21 mouse cellular contexts compared by ENCODE assay signal in genomic region chr2:92494423-92494822, GRCm38 (mm10). TPM values are rescaled to one million over a fixed set of nuclear protein-coding genes. Genes with fewer than 3 reads are reported as not detected.
A peak's percentile ranks its signal among the peaks of the same experiment; 100 is the strongest.
DNase-seq lines count a peak whose midpoint lies in the region; ATAC-seq and TF ChIP-seq lines count a peak whose summit lies in the region.
"Had no signal": no experiment of that assay in that cellular context is flagged by ENCODE, and none has a peak within 500 bp of the region (broad histone marks: within the 10 kb centered on the region; RNA-seq: fewer than 3 reads in every experiment).

No protein-coding gene starts in this region.

- no peaks in the 10 kb centered on the region for H3K9me3 ChIP-seq in intestine, embryonic 14.5 days (ENCODE audit: control insufficient read depth, low read length)
- no peaks in the 10 kb centered on the region for H3K9me3 ChIP-seq in intestine, postnatal 0 days (ENCODE audit: control insufficient read depth)
- no peaks in the 10 kb centered on the region for H3K9me3 ChIP-seq in neural tube, embryonic 14.5 days (ENCODE audit: control insufficient read depth, low read length)
- H3K9me3 ChIP-seq: heart, embryonic 12.5 days; limb, embryonic 13.5 days; liver, embryonic 13.5 days; neural tube, embryonic 12.5 days had no signal

- H3K4me1 ChIP-seq in intestine, embryonic 14.5 days (replicated peaks; ENCODE audit: control insufficient read depth, insufficient read depth, low read length) = peaks cover 10% of the 10 kb centered on the region
- 0 out of 2 replicates have a peak, but pooled peaks cover 4% of the 10 kb centered on the region for H3K4me1 ChIP-seq in intestine, postnatal 0 days (replicated peaks; ENCODE audit: control insufficient read depth, insufficient read depth, low read length)
- H3K4me1 ChIP-seq in neural tube, embryonic 14.5 days (ENCODE audit: control insufficient read depth, insufficient read depth, low read length) = peaks cover 18% of the 10 kb centered on the region
- H3K4me1 ChIP-seq: liver, embryonic 13.5 days had no signal

- no peak overlapping the region for H3K4me2 ChIP-seq in intestine, embryonic 14.5 days (ENCODE audit: low read length)
- no peak overlapping the region for H3K4me2 ChIP-seq in intestine, postnatal 0 days (replicated peaks; ENCODE audit: low read depth)
- no peak overlapping the region for H3K4me2 ChIP-seq in neural tube, embryonic 14.5 days (ENCODE audit: low read depth, low read length)
- H3K4me2 ChIP-seq: heart, embryonic 12.5 days; limb, embryonic 13.5 days; liver, embryonic 13.5 days; lung, embryonic 14.5 days; neural tube, embryonic 12.5 days had no signal

- WGBS in intestine, embryonic 14.5 days = 45% methylated on average over 8 of the region's 8 CpGs
- 47% methylated on average over 8 of the region's 8 CpGs for WGBS in intestine, postnatal 0 days
- 52% methylated on average over 8 of the region's 8 CpGs for WGBS in neural tube, embryonic 14.5 days

- no peak overlapping the region for H3K9ac ChIP-seq in intestine, embryonic 14.5 days (ENCODE audit: low read length)
- no peak overlapping the region for H3K9ac ChIP-seq in intestine, postnatal 0 days (ENCODE audit: low read depth, low read length)
- no peak overlapping the region for H3K9ac ChIP-seq in neural tube, embryonic 14.5 days (replicated peaks; ENCODE audit: low read depth, low read length)
- H3K9ac ChIP-seq: heart, embryonic 12.5 days; limb, embryonic 13.5 days; liver, embryonic 13.5 days; lung, embryonic 14.5 days; neural tube, embryonic 12.5 days had no signal

- ATAC-seq in intestine, embryonic 14.5 days (replicated peaks; ENCODE audit: low FRiP score, low TSS enrichment, low read depth) = no peak
- no peak for ATAC-seq in intestine, postnatal 0 days
- ATAC-seq in megakaryocyte, adult 5-6 weeks (ENCODE audit: poor library complexity, severe bottlenecking) = peak; percentile 67
- ATAC-seq in neural tube, embryonic 14.5 days (ENCODE audit: low read depth) = no peak
- ATAC-seq: forebrain, embryonic 16.5 days; intestine, embryonic 16.5 days had no signal

- H3K27ac ChIP-seq in intestine, embryonic 14.5 days (ENCODE audit: low read depth) = no peak overlapping the region
- H3K27ac ChIP-seq in intestine, postnatal 0 days (ENCODE audit: low read depth, low read length) = no peak overlapping the region
- 0 out of 2 replicates have a peak overlapping the region, but pooled peaks have one; percentile 10 for H3K27ac ChIP-seq in neural tube, embryonic 14.5 days (ENCODE audit: low read depth, low read length)
- H3K27ac ChIP-seq: layer of hippocampus, adult 2 months; limb, embryonic 13.5 days; liver, embryonic 13.5 days; neural tube, embryonic 12.5 days had no signal

- H3K27me3 ChIP-seq in intestine, embryonic 14.5 days (replicated peaks; ENCODE audit: control insufficient read depth, insufficient read depth, low read length) = 0 out of 2 replicates have a peak, but pooled peaks cover 3% of the 10 kb centered on the region
- H3K27me3 ChIP-seq in intestine, postnatal 0 days (replicated peaks; ENCODE audit: control insufficient read depth, insufficient read depth, low read length) = no peaks in the 10 kb centered on the region
- no peaks in the 10 kb centered on the region for H3K27me3 ChIP-seq in neural tube, embryonic 14.5 days (ENCODE audit: control insufficient read depth, insufficient read depth, low read length)

- peak; percentile 49 for DNase-seq in intestine, embryonic 14.5 days (ENCODE audit: low spot score)
- peak; percentile 25 for DNase-seq in thymus, postnatal 14 days
- no peak for DNase-seq in thymus, adult 18-20 months
- DNase-seq in natural killer cell, adult 2 months (ENCODE audit: low spot score in 2 of 2) = no peak
- DNase-seq: adrenal gland, adult 2 months; kidney, postnatal 10 days; layer of hippocampus, postnatal 36 days; liver, embryonic 13.5 days; lung, embryonic 14.5 days; lung, postnatal 36 days; right cerebral cortex, postnatal 25 days had no signal

- no peaks in the 10 kb centered on the region for H3K36me3 ChIP-seq in intestine, embryonic 14.5 days (ENCODE audit: control insufficient read depth, insufficient read depth, low read length)
- no peaks in the 10 kb centered on the region for H3K36me3 ChIP-seq in intestine, postnatal 0 days (ENCODE audit: control insufficient read depth, insufficient read depth)
- H3K36me3 ChIP-seq in neural tube, embryonic 14.5 days (ENCODE audit: control insufficient read depth, insufficient read depth, low read length) = no peaks in the 10 kb centered on the region
- H3K36me3 ChIP-seq: heart, embryonic 12.5 days; limb, embryonic 13.5 days; liver, embryonic 13.5 days; neural tube, embryonic 12.5 days had no signal

- no peak for TF ChIP-seq CTCF in intestine, postnatal 0 days (IDR thresholded peaks at IDR 0.05; ENCODE audit: low read depth)

- no peak overlapping the region for H3K4me3 ChIP-seq in intestine, embryonic 14.5 days (ENCODE audit: low read depth, low read length)
- no peak overlapping the region for H3K4me3 ChIP-seq in intestine, postnatal 0 days (ENCODE audit: low read depth, low read length)
- no peak overlapping the region for H3K4me3 ChIP-seq in neural tube, embryonic 14.5 days (ENCODE audit: low read depth, low read length)
- H3K4me3 ChIP-seq: erythroblast, embryonic 14.5 days; heart, embryonic 12.5 days; layer of hippocampus, adult 2 months; limb, embryonic 13.5 days; liver, embryonic 13.5 days; neural tube, embryonic 12.5 days had no signal

RNA-seq across cellular contexts. Expression of gene Slc35c1, which starts 34.1 kb away (rescaled TPM):
- 26.8 and 30.2 TPM in 2 replicates for polyA plus RNA-seq in intestine, embryonic 14.5 days (2014; fragmentation: Nextera tagmentation; extraction: Ambion mirVana)
- polyA plus RNA-seq in intestine, postnatal 0 days (2015; fragmentation: Nextera tagmentation; extraction: Ambion mirVana) = 51.9 and 59.2 TPM in 2 replicates
- 82.5 and 84.8 TPM in 2 replicates for total RNA-seq in megakaryocyte, adult 5-6 weeks (2015)
- total RNA-seq in megakaryocyte, adult 5-6 weeks (2017) = 28.7 and 42.0 TPM in 2 replicates
- polyA plus RNA-seq in neural tube, embryonic 14.5 days (2014; fragmentation: Nextera tagmentation; extraction: Ambion mirVana) = 15.5 and 16.4 TPM in 2 replicates

Comparison
In these comparisons a context has a peak if more than half of its experiments do, and no peak if none do; other contexts are left out.
1. DNase-seq: peak in intestine, embryonic 14.5 days (single experiment) and thymus, postnatal 14 days (single experiment); none in thymus, adult 18-20 months (0 of 2) and natural killer cell, adult 2 months (0 of 2).